Mouse (Mus musculus) layer of hippocampus, adult 9-11 months (tissue): Measurements from ENCODE around the gene Mgarp.
A peak's percentile ranks its signal among the peaks of the same experiment; 100 is the strongest.
"Not testable (repeated sequence)": the region's sequence is repeated elsewhere in the genome, so short reads cannot be mapped to it uniquely, and the experiment has no call there.

ENCODE experiments used
- DNase-seq: peaks from one replicate; pipeline ENCODE4 v3.0.0; 2022

The Mgarp gene

GRCm38 (mm10) chr3:51395461-51396145 is 935 bp downstream of the Mgarp start:
- no peak for DNase-seq

GRCm38 (mm10) chr3:51394881-51395280 is 1.7 kb downstream of the Mgarp start:
- no peak for DNase-seq

DNA sequence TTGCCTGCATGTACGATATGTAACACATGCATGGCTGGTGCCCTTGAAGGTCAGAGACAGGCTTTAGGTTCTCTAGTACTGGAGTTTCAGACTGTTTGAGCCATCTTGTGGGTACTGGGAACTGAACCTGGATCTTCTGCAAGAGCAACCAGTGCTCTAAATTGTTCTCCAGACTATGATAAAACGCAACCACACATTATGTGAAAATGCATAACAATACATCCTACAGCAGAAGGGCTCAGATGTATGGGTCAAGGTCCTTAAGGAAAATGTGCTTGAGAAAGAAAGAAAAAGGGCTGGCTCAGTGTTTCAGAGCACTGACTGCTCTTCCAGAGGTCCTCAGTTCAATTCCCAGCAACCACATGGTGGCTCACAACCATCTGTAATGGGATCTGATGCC is 2.9 kb downstream of the Mgarp start:
- DNase-seq: no peak

DNA sequence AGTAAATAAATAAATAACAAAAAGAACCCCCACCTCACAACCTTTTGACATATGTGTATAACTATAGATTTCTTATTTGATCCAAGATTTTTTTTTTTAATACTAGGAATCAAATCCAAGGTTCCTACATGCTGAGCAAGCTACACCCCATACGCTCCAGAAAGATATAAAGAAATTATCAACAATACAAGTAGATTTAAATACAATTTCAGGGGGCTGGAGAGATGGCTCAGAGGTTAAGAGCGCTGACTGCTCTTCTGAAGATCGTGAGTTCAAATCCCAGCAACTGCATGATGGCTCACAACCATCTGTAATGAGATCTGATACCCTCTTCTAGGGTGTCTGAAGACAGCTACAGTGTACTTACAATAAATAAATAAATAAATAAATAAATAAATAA is 3.5 kb downstream of the Mgarp start:
- DNase-seq: not testable (repeated sequence)

- DNase-seq: no peak
These were observed 4.9 kb downstream of the Mgarp start for GRCm38 (mm10) chr3:51391591-51391990.

DNA sequence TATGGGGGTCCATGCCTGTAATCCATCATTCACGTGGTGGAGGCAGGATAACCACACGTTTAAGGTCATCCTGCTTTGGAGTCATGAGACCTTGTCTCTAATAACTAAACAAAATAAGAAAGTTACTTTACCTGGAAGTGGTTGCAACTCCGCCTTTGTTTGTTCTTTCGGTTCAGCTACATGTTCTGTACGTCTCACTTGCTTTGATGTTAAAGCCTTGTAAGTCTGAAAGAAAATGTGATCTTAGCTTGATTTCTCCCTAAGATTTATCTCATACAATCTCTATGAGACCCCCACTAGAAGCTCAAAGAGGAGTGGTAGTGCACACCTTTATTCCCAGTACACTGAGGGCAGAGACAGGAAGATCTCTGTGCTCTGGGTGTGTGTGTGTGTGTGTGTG is 5.4 kb downstream of the Mgarp start:
- no peak for DNase-seq

DNA sequence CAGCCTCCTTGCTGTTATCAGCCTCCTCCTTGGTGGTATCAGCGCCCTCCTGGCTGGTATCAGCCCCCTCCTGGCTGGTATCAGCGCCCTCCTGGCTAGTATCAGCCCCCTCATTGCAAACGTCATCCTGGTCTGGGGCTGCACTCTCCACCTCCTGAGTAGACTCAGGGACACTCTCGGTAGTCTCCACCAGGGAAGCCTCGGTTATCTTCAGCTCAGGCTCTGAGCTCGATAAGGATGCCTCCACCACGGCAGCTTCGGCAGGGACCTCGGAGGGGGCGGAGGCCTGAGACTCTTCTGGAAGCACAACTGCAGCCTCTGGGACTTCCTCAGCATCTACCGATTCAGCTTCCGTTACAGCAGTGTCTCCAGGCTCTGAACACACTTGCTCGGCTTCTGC is 7.6 kb downstream of the Mgarp start:
- no peak for DNase-seq

- no peak for DNase-seq
These were observed 8.6 kb downstream of the Mgarp start for GRCm38 (mm10) chr3:51387868-51388381.

GRCm38 (mm10) chr3:51387134-51387451 is 9.4 kb downstream of the Mgarp start:
- no peak for DNase-seq

DNA sequence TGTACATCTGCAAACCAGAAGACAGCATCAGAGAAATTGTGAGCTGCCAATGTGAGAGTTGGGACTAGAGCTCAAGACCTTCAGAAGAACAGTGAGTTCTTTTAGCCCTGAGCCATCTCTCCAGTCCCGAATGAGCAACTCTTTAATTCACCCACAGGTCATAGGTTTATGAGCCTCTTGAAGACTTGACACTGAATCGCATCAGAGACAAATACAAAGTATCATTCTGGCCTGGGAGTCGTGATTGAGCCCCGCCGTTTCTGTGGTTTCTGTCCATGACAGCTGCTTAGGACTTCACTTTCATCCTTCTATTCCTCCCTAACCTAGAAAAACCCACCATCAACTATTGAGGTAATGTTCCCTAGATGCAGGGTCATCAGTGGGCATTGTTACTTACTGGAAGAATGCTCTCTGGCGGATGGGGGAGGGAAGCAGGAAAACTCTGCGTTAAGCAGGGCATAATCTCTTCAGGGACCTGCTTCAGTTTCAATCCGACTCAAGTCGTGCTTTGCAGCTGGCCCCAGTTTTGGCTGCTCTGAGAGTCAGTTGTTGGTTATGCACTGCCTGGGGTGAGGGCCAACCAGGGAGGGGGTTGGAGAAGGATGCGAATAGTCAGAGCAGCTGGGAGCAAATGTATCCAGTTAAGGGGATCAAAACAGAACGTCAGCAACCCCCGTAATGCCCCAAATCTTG is 10.0 kb downstream of the Mgarp start:
- DNase-seq: no peak

- DNase-seq: no peak
These were observed 13.1 kb downstream of the Mgarp start for GRCm38 (mm10) chr3:51383409-51383808.

DNA sequence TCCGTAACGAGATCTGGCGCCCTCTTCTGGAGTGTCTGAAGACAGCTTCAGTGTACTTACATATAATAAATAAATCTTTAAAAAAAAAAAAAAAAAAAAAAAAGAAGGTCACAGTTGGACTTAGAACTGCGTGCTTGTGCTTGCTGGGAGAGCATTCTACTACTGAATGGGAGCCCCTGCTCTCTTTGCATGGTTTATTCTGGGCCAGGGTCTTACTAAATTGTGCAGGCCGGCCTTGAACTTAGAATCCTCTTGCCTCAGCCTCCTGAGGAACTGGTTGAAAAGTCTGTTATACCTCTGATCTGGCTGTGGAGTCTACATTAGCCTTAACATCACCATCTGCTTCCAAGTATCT is 15.9 kb downstream of the Mgarp start:
- no peak for DNase-seq

DNA sequence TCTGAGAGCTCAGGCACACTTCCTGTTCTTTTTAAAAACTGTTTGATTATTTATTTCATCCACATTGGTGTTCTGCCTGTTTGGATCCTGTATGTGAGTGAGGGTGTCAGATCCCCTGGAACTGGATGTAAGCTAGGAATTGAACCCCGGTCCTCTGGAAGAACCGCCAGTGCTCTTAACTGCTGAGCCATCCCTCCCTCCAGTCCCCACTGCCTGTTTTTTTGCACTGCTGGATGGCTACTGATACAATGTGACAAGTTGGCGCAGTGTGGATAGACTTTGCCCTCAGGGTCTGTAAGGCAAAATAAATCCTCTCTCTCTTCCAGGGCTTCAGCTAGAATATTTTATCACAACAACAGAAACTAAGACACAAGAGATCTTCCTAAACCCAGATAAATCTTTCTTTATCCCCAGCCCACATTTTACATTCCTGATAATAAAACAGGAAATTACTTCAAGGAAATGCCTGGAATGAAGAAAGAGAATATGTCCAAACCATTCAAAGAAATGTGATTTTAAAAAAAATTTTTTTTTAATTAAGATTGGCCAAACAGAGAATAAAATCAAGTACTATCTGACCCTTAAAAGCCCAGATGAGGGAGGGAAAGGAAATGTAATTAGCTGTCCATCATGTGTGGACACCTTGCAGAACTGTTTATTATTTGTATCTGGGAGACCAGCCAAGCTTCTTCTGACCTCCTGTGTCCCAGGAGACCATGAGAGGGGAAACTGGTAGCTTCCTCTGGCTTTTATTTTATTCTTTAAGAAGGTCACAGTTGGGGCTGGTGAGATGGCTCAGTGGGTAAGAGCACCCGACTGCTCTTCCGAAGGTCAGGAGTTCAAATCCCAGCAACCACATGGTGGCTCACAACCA is 16.5 kb downstream of the Mgarp start:
- no peak for DNase-seq

- no peak for DNase-seq
These were observed 17.9 kb downstream of the Mgarp start for GRCm38 (mm10) chr3:51378665-51378946.

DNA sequence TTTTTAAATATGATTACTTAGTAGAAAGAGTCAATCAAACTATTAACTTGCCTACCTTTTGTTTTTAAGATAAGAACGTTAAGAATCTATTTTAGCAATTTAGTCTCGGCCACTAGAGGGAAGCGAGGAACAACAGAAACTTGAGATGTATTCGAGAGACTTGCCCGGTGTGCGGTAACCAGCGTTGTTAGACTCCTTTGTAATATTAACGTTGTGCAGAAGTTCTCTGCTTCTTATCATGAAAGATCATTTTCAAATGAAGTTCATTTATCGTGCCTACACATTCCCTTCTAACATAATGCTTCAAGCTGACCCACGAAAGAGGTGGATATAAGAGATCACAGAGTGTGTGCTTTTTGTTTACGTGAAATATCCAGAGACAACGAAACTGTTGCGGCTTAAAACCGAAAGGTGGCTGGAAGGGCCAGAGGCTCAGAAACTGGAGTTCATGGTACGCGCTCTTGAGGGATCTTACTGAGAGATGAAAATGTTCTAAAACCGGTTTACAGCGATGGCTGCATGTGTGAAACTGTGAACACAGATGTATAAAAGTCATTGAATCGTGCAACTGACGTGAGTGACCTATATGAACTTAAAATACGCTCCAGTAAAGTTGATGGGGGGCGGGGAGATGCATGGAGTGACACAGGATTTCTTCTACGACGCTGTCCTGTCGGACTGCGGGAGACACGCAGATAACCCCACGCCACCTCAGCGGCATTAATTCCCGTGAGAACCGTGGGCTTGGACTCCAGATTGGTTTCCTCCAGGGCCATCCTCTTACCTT is 18.5 kb downstream of the Mgarp start:
- no peak for DNase-seq

- peak; percentile 38 for DNase-seq
These were observed 21.0 kb downstream of the Mgarp start for GRCm38 (mm10) chr3:51375307-51376265.

DNA sequence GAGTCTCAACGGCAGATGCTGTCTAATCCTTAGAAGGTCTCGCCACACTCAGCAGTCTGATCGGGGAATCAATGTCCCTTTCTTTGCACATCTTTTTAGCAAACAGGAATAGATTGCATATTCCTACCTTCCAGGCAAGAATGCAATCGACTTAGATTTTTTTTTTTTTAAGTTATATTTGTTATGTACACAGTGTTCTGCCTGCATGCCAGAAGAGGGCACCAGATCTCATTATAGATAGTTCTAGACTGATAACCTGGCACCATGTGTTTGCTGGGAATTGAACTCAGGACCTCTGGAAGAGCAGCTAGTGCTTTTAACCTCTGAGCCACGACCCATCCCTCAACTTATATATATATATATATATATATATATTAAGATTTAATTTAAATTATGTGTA is 23.0 kb downstream of the Mgarp start:
- DNase-seq: no peak

- no peak for DNase-seq
These were observed 23.7 kb downstream of the Mgarp start for GRCm38 (mm10) chr3:51372883-51373282.

- DNase-seq: no peak
These were observed 24.7 kb downstream of the Mgarp start for GRCm38 (mm10) chr3:51371826-51372225.

GRCm38 (mm10) chr3:51368011-51368410 is 28.5 kb downstream of the Mgarp start:
- DNase-seq: no peak

DNA sequence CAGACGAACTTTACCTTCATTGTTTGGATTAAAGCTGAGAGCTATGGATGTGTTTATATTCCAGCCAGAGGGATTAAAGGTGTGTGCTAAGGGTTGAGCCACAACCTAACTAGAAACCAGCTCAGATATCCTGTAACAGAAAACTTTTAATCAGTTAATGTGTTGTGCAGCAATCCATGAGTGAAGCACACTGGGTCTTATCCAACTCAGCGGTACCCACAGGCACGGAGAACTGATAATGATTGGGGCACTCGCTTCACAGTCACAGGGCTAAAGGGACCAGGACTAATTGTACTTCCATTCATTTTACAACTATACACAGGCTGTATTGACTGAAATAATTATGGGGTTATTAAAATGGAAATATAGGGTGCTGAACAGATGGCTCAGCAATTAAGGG is 29.6 kb downstream of the Mgarp start:
- no peak for DNase-seq

GRCm38 (mm10) chr3:51365517-51365882 is 31.0 kb downstream of the Mgarp start:
- peak; percentile 34 for DNase-seq
